Mouse (Mus musculus) macrophage (primary cell): ENCODE measurements around the gene Dnajb1. TPM values are rescaled to one million over a fixed set of nuclear protein-coding genes. Genes with fewer than 3 reads are reported as not detected.
A peak's percentile ranks its signal among the peaks of the same experiment; 100 is the strongest.
"Not testable (repeated sequence)": the region's sequence is repeated elsewhere in the genome, so short reads cannot be mapped to it uniquely, and the experiment has no call there.

ENCODE experiments used
- H3K27ac ChIP-seq: fragments of 350-480 bp; formaldehyde crosslinking; 2 replicates; pipeline ENCODE4 v1.9.0; 2021
- H3K36me3 ChIP-seq: fragments of 350-480 bp; formaldehyde crosslinking; 2 replicates; pipeline ENCODE4 v1.9.0; 2021; ENCODE audit errors: inconsistent target
- H3K4me3 ChIP-seq: fragments of 350-480 bp; formaldehyde crosslinking; 2 replicates; pipeline ENCODE4 v1.9.0; 2021; ENCODE audit errors: inconsistent target
- H3K79me2 ChIP-seq: fragments of 350-480 bp; formaldehyde crosslinking; 2 replicates; pipeline ENCODE4 v1.9.0; 2021; ENCODE audit errors: inconsistent target
- WGBS: methylation state at CpG from one replicate; pipeline ENCODE4 v1.1.7; 2026; ENCODE audit warnings: inconsistent platforms; ENCODE audit not compliant: missing documents; 5-methylcytosine and 5-hydroxymethylcytosine counted together
- polyA plus RNA-seq: library from polyadenylated mRNA; stranded (reverse); fragments of 250-400 nt; gene quantifications from 3 replicates; pipeline ENCODE4 v1.2.4, GENCODE M21; 2018; ENCODE audit warnings: inconsistent platforms

Dnajb1 gene
- polyA plus RNA-seq, 1 experiment from 2014 or later: 13.5 TPM

DNA sequence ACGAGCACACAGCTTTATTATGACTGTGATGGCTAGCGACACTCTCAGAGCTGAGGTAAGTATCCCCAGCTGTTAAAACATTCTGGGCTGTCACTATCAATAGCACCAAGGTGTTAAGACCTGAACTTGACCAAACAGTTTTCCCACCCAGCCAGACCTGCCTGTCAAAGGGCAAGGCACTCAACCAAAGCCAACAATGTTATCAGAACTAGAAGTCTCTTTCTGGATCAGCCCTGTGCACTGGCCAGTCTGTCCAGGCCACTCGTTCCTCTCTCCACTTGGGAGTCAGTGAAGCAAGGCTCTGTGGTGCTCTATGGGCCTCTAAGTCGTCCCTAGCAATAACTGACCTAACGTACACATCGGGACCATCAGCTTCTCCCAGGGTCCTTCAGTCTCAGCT, 20.3 kb upstream of the Dnajb1 start:
- H3K4me3 ChIP-seq: no peak overlapping the region
- 0 out of 2 replicates have a peak, but pooled peaks cover 3% of the 10 kb centered on the region for H3K36me3 ChIP-seq
- 96% methylated on average over 6 of the region's 6 CpGs for WGBS
- peaks cover 100% of the 10 kb centered on the region for H3K79me2 ChIP-seq
- no peak overlapping the region for H3K27ac ChIP-seq

DNA sequence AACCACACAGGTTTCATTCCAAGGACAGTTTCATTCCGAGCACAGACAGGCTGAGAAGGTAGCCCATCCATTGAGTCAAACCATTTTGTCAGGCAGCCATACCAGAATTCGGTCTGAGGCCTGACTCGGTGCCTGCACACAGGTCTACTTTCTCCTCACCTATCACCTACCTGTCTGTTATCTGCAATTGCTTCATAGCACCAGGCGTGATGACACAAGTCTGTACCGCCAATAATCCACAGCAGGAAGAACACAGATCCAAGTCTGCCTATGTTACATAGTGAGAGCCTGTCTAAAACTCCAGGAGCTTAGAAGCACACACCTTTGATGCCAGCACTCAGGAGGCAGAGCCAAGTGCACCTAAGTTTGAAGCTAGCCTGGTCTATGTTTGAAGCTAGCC, 19.1 kb upstream of the Dnajb1 start:
- Histone ChIP-seq H3K36me3 (0 out of 2 replicates have a peak, but pooled peaks cover 3% of the 10 kb centered on the region), H3K4me3 (no peak overlapping the region), H3K27ac (no peak overlapping the region), H3K79me2 (peaks cover 100% of the 10 kb centered on the region)
- 98% methylated on average over 5 of the region's 5 CpGs for WGBS

DNA sequence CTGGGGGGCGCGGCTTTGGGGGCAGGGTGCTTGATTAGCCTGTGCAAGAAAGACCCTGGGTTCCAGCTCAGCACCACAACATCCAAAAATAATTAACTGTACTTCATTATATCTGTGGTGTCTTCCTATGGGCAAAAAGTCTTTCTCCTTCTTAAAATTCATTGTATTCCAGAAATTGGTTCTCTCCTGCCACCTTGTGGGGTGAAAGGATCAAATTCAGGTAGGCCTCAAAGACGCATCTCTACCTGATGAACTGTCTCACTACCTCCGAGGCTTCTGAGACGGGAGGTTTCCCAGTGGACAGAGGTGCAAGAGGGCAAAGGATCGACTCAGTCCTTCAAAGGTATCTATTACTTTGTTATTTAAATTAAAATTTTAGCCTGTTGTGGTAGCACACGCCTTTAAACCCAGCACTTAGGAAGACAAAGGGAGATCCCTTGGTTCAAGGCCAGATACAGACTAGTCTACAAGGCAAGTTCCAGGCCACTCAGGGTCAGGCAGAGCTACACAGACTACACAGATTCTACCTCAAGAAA, 17.4 kb upstream of the Dnajb1 start:
- no peak overlapping the region for H3K4me3 ChIP-seq
- H3K27ac ChIP-seq: no peak overlapping the region
- peaks cover 86% of the 10 kb centered on the region for H3K79me2 ChIP-seq
- 89% methylated on average over 7 of the region's 7 CpGs for WGBS
- 0 out of 2 replicates have a peak, but pooled peaks cover 3% of the 10 kb centered on the region for H3K36me3 ChIP-seq

DNA sequence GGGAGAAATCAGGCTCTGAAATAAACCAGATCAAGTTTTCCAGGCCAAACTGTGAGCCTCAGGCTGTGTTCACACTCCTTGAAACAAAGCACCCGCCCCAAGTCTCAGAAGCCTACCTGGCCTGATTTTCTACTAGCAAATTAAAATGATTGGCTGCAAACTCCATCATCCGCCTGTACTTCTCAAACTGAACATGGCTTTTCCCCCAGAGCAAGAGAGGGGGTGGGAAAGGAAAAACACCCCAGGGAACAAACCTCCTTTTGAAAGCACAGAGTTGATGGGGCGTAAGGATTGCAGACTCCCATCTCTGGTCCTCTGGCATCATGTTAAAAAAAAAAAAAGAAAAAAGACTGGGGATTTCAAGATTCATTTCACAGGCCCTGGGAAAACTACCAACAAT, 15.3 kb upstream of the Dnajb1 start:
- 0 out of 2 replicates have a peak, but pooled peaks cover 3% of the 10 kb centered on the region for H3K36me3 ChIP-seq
- WGBS: 90% methylated on average over 3 of the region's 3 CpGs
- H3K27ac ChIP-seq: no peak overlapping the region
- H3K4me3 ChIP-seq: no peak overlapping the region
- peaks cover 65% of the 10 kb centered on the region for H3K79me2 ChIP-seq

DNA sequence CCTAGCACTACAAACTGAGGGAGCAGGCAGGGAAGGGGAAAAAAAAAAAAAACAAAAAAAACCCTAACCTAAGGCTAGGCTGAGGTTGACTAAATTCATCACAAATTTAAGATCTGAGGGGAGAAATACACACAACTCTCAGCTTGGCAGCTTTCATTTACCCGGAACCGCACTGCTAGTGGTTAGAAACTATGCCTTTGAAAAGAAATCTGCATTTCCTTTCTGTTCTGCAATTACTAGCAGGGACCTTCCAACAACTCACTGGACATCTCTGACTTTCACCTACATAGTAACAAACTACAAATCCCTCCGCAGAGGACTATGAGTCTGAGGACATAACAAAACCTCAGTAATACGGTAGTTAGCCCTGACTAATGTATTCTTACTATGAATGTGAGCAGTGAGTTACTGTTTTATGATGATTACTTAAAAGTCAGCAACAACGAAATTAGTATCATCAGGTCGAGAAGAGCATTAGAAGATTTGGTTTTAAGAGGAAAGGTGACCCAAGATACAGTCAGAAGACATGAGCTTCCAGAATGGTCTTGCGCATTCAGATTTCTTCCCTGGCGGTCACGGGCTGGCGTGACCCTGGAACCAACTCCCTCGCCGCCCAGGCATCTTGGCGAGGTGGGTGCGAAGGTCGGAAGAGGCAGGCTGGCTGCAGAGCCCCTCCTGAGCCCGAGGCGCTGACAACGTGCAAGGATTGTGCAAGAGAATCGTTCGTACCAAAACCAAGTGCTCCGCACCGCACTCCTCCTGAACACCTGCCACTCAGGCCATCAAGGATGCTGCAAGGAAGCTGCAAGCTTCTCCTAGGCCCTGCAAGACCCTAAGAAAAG, 14.4 kb upstream of the Dnajb1 start:
- peak overlapping the region; percentile 89 for H3K4me3 ChIP-seq
- H3K79me2 ChIP-seq: peaks cover 56% of the 10 kb centered on the region
- WGBS: 2% methylated on average over 22 of the region's 22 CpGs
- H3K27ac ChIP-seq: peak overlapping the region; percentile 78
- H3K36me3 ChIP-seq: no peaks in the 10 kb centered on the region

DNA sequence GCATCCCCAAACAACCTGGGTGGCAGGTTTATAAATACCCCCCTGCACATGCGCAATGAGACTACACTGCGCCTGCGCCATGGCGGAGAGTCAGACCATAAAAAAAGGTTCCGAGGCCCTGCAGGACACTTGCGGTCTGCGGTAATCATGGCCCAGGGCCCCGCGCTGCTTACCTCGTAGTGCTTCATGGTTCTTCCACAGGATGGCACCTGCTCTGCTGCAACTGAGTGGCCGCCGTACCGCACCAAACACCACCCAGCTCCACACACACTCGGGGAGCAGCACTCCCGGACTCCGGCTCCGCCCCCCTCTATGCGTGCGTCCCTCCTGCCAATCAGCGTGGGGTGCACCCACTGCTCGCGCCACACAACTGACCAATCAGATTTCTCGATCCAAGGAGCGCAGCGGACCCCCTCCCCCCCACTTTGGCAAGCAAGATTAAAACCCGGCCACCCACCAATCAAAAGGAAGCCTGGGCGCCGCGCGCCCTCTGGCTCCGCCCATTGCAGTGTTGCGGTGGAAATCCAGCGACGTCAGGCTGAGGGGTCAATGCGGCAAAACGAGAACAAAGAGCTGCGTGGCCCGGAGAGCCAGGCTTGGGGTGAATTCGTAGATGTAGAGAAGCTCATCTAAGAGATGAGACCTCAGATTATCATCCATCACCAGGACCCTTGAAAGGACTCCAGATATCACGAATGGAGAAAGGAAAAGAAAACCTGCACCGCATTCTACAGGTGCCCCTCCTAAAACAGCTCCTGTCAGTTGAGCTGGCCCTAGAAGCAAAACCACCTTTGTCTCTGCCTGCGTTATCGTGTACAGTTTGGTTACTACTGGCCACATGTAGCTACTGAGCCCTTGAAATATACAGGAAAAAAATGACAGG, 13.6 kb upstream of the Dnajb1 start:
- no peaks in the 10 kb centered on the region for H3K36me3 ChIP-seq
- WGBS: under 1% methylated on average over 43 of the region's 43 CpGs
- H3K79me2 ChIP-seq: peaks cover 48% of the 10 kb centered on the region
- H3K4me3 ChIP-seq: peak overlapping the region; percentile 89
- H3K27ac ChIP-seq: peak overlapping the region; percentile 78

DNA sequence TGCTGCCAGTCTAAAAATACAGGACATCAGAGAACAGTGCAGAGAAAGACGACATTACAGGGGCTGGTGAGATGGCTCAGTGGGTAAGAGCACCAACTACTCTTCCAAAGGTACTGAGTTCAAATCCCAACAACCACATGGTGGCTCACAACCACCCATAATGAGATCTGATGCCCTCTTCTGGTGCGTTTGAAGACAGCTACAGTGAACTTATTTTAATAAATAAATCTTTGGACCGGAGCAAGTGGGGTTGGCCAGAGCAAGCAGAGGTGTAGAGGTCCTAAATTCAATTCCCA, 13.0 kb upstream of the Dnajb1 start:
- H3K36me3 ChIP-seq: not testable (repeated sequence)
- Histone ChIP-seq H3K27ac (peak overlapping the region; percentile 78), H3K79me2 (peaks cover 42% of the 10 kb centered on the region), H3K4me3 (peak overlapping the region; percentile 89)
- 40% methylated on average over 3 of the region's 3 CpGs for WGBS

DNA sequence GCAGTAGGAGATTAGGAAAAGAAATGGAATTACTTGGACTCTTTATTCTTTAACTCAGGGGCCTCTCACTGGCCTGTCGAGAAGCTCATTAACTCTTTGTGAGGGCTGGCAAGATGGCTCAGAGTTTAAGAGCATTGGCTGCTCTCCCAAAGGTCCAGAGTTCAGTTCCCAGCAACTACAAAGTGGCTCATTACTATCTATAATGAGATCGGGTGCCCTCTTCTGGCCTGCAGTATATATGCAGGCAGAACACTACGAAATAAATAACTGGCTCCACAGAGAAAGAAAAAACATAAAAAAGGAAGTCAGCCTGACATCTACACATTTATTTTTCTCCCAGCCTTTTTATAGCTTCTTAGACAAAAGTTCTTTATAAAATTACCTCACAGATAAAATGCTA, 11.6 kb upstream of the Dnajb1 start:
- WGBS: 19% methylated on average over 3 of the region's 3 CpGs
- Histone ChIP-seq H3K27ac (no peak overlapping the region), H3K79me2 (peaks cover 28% of the 10 kb centered on the region), H3K36me3 (no peaks in the 10 kb centered on the region), H3K4me3 (no peak overlapping the region)

DNA sequence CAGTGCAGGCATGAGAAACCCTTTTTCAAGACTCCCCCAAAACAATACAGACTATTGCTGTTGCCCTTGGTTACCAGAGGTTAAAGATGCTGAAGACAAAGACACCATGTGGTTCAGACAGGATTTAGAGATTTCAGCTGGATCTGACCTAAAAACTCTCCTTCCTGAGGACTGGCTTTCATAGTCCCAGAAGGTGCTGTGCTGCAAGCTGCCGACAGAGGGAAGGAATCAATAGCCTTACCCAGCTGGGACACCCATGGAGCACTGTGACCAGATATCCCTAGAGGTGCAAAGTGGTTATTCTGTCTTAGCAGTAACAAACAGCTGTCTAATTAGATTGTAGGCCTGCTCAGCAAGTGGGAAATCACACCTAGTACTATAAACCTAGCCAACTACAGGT, 9.8 kb upstream of the Dnajb1 start:
- H3K4me3 ChIP-seq: no peak overlapping the region
- peaks cover 10% of the 10 kb centered on the region for H3K79me2 ChIP-seq
- H3K36me3 ChIP-seq: no peaks in the 10 kb centered on the region
- no peak overlapping the region for H3K27ac ChIP-seq
- whole genome bisulfite sequencing: 88% methylated on average over 1 of the region's 1 CpGs

DNA sequence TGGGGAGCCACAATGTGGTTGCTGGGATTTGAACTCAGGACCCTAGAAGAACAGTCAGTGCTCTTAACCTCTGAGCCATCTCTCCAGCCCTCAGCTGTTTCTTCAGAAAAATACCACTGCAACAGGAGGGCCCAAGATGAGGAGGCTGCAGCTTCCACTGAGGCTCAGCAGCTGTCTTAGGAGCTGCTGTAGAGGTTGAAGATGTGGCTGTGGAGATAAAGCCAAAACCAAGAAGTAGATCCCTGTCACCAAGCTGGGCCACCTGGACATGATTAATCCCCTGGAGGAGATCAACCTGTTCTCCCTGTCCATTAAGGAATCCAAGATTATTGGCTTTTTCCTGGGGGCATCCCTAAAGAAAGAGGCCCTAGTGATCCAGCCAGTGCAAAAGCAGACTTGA, 8.2 kb upstream of the Dnajb1 start:
- Histone ChIP-seq H3K27ac (no peak overlapping the region), H3K4me3 (no peak overlapping the region), H3K79me2 (no peaks in the 10 kb centered on the region), H3K36me3 (no peaks in the 10 kb centered on the region)

DNA sequence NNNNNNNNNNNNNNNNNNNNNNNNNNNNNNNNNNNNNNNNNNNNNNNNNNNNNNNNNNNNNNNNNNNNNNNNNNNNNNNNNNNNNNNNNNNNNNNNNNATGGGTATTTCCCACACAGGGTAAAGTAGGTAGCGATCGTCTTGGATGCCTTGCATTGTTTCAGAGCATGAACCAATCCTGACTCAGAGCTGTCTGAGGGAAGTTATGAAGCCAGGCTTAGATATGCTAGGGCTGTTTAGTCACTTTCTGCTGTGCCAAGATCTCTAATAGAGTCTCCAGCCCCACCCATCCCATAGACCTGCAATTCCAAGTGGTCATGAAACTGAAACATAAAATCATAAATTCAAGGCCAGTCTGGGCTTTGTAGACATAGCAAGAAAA, 5.4 kb upstream of the Dnajb1 start:
- Histone ChIP-seq H3K4me3 (no peak overlapping the region), H3K27ac (no peak overlapping the region)
- WGBS: 83% methylated on average over 2 of the region's 2 CpGs

DNA sequence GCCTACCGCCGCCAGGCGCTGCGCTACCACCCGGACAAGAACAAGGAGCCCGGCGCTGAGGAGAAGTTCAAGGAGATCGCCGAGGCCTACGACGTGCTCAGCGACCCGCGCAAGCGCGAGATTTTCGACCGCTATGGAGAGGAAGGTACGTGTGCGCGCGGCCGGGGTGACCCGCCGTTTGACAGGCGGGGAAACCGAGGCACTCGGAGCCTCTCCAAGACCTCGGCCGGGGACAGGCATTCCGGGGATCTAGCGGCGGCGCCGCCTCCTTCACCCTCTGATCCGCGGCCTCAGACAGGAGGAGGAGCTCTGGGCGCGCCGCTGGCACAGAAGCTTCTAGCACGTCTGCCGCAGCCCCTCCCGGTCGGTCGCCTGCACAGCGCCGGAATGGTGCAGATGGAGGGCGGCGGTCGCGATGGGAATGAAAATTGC, 421 bp downstream of the Dnajb1 start:
- H3K27ac ChIP-seq: peak overlapping the region; percentile 33; the same call in 1 of the 2 replicates
- H3K36me3 ChIP-seq: peaks cover 28% of the 10 kb centered on the region
- peak overlapping the region; percentile 86 for H3K4me3 ChIP-seq
- peaks cover 46% of the 10 kb centered on the region for H3K79me2 ChIP-seq
- WGBS: under 1% methylated on average over 49 of the region's 51 CpGs

More for the DNA sequence above, 5.4 kb upstream of the Dnajb1 start:
- Histone ChIP-seq H3K79me2 (peaks cover 18% of the 10 kb centered on the region), H3K36me3 (no peaks in the 10 kb centered on the region)

DNA sequence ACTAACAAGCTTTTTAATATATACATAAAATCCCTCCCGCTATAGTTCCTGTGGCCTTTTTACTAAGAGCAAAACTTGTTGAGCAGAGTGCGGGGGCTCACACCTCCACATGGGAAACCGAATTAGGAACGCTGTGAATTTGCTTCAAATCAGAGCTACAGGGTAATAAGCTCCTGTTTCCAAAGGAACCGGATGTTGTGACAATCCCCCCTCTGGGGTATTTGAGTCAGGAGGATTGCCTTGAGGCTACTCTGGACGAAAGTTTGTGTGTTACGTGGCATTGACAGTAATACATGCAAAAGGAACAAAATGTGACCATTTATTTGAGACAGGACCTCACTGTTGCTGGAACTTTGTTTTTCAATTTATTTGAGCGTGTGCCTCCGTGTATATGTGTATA, 1.1 kb downstream of the Dnajb1 start:
- WGBS: 9% methylated on average over 9 of the region's 9 CpGs
- peaks cover 46% of the 10 kb centered on the region for H3K79me2 ChIP-seq
- peaks cover 28% of the 10 kb centered on the region for H3K36me3 ChIP-seq
- peak overlapping the region; percentile 86 for H3K4me3 ChIP-seq
- H3K27ac ChIP-seq: peak overlapping the region; percentile 10

DNA sequence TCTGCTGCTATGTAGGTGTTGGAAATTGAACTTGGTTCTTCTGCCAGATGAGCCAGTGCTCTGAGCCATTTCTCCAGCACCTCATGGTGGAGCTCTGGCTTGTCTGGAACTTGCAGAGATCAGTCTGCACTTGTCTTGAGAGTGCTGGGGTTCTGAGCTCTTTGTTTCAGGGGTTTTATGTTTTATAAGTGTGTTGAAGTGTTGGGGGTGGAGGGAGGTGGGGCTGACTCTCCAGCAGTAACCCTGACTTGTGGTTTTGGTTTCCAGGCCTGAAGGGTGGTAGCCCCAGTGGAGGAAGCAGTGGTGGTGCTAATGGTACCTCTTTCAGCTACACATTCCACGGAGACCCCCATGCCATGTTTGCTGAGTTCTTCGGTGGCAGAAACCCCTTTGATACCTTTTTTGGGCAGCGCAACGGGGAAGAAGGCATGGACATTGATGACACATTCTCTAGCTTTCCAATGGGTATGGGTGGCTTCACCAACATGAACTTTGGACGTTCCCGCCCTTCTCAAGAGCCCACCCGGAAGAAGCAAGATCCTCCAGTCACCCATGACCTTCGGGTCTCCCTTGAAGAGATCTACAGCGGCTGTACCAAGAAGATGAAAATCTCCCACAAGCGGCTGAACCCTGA, 1.7 kb downstream of the Dnajb1 start:
- Histone ChIP-seq H3K36me3 (peaks cover 28% of the 10 kb centered on the region), H3K4me3 (peak overlapping the region; percentile 86), H3K79me2 (peaks cover 46% of the 10 kb centered on the region), H3K27ac (peak overlapping the region; percentile 10)
- WGBS: 66% methylated on average over 10 of the region's 10 CpGs
